Mouse (Mus musculus) cerebellum, adult 2 months (tissue): Measurements from ENCODE around the gene Trim24. TPM values are rescaled to one million over a fixed set of nuclear protein-coding genes. Genes with fewer than 3 reads are reported as not detected.

Experiments used
- DNase-seq, 2 experiments: peaks; one replicate each; pipeline ENCODE4 v3.0.0; 2021
- H3K27ac ChIP-seq: fragments of 200-500 bp; 2 replicates; pipeline ENCODE4 v1.5.1; 2012; ENCODE audit warnings: low read length, control low read depth, inconsistent platforms; ENCODE audit not compliant: insufficient read depth
- H3K27me3 ChIP-seq: fragments of 200-500 bp; 2 replicates; pipeline ENCODE4 v1.6.1; 2012; ENCODE audit warnings: inconsistent platforms, mild to moderate bottlenecking, low read length, moderate library complexity; ENCODE audit not compliant: control insufficient read depth, insufficient read depth
- H3K4me1 ChIP-seq: fragments of 200-500 bp; 2 replicates; pipeline ENCODE4 v1.6.1; 2011; ENCODE audit warnings: low read length; ENCODE audit not compliant: control insufficient read depth, insufficient read depth
- H3K4me3 ChIP-seq: fragments of 200-500 bp; replicated peaks from 2 replicates; pipeline ENCODE3; 2011; ENCODE audit warnings: mild to moderate bottlenecking, low read depth, low read length, control low read depth; ENCODE audit not compliant: insufficient read depth
- CTCF ChIP-seq: fragments of 200-500 bp; IDR thresholded peaks from 2 replicates; pipeline ENCODE4 v1.5.1; 2011; ENCODE audit warnings: low read depth, mild to moderate bottlenecking, control low read depth, low read length, moderate library complexity, borderline replicate concordance; ENCODE audit not compliant: insufficient read depth
- POLR2A ChIP-seq: fragments of 200-500 bp; IDR thresholded peaks from 2 replicates; pipeline ENCODE4 v1.6.1; 2011; ENCODE audit warnings: low read length, control low read depth, borderline replicate concordance; ENCODE audit not compliant: insufficient read depth
- WGBS: fragments of 180-500 bp; shearing (Covaris S2); methylation state at CpG from one replicate; pipeline ENCODE4 v1.1.7; 2018; 5-methylcytosine and 5-hydroxymethylcytosine counted together
- polyA plus RNA-seq: library from polyadenylated mRNA; depleted of rRNA; stranded (reverse); fragments of >200 nt; gene quantifications from 2 replicates; pipeline ENCODE4 v1.2.3, GENCODE M21; 2012

Trim24 gene
- polyA plus RNA-seq, 1 experiment = 19.2 TPM

DNA sequence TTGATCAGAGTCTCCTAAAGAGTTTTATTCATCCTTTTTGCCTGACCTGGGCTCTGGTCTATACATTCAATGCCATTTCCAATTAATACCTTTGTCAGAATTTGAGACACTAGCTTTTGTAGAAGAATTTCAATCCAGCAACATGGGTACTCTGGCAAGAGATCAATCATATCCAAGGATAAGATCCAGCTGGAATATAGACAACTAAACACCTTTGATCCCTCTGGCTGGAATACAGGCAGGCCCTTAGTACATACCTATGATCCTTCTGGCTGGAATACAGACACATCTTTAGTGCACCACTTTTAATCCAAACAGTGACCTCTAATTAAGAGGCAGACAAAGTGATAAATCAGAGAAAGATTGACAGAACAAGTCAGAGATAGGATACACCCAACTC lies 3.1 kb downstream of the Trim24 start:
- no peak for DNase-seq
- Histone ChIP-seq H3K4me3 (no peak overlapping the region), H3K27me3 (no peaks in the 10 kb centered on the region), H3K4me1 (peaks cover 4% of the 10 kb centered on the region; the same call in 1 of the 2 replicates), H3K27ac (no peak overlapping the region)
- TF ChIP-seq CTCF = no peak
- no peak for TF ChIP-seq POLR2A

DNA sequence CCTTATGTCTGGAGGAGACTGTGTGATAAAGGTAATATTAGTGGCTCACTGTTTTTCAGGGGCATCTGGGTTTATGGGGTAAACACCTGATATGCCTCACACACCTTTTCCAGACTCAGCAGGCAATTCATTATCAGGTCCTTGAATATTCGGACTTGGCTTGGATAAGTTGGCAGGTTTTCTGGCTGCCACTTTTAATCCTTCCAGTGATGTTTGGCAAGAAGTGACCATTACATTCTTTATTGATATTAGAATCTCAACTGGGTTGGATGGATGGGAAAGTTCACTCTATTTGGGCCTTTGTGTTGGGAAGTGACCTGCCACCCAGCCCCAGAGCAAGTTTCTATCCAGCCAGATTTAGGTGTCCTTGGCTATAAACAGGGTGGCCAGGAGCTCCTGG lies 7.6 kb downstream of the Trim24 start:
- no peak for TF ChIP-seq POLR2A
- Histone ChIP-seq H3K4me3 (no peak overlapping the region), H3K27ac (no peak overlapping the region), H3K27me3 (no peaks in the 10 kb centered on the region), H3K4me1 (peaks cover 4% of the 10 kb centered on the region; the same call in 1 of the 2 replicates)
- WGBS = 15% methylated on average over 1 of the region's 1 CpGs
- DNase-seq = no peak

DNA sequence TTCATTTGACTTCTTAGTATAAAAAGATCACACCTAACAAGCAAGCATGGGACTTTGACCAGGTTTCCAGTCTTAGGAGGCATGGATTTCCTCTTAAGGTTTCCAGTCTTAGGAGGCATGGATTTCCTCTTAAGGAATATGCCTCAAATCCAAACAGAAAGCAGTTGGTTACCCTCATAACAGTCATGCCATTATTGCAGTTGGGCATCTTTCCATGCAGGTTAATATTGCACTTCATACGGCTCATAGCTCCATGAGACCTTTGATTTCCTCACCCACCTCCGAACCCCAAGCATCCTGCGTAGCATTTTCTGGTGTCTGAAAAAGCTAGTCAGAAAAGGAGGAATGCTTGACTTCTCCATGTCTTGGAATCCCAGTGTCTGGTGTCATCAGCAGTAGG lies 10.0 kb downstream of the Trim24 start:
- Histone ChIP-seq H3K27me3 (no peaks in the 10 kb centered on the region), H3K4me1 (peaks cover 4% of the 10 kb centered on the region; the same call in 1 of the 2 replicates), H3K27ac (no peak overlapping the region), H3K4me3 (no peak overlapping the region)
- no peak for TF ChIP-seq CTCF
- TF ChIP-seq POLR2A = no peak
- DNase-seq = no peak
- WGBS = 97% methylated on average over 3 of the region's 3 CpGs

DNA sequence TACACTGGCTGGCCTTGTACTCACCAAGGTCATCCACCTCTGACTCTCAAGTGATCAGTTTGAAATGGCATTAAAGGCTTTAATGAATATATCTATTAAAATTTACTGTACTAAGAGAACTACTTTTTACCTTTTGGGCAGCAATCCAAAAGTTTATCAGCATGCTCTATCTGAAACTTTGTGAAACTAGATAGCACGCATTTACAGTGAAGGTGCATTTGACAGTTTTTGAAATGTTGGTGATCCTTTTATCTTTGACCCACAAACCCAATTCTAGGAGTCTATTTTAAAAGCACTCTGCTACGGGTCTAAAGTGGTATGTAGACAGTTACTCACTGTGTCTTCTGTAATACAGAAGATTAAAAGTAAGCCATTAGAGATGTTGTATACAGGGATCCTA lies 23.0 kb downstream of the Trim24 start:
- WGBS = 87% methylated on average over 2 of the region's 2 CpGs
- DNase-seq = no peak
- Histone ChIP-seq H3K27me3 (no peaks in the 10 kb centered on the region), H3K4me1 (0 out of 2 replicates have a peak, but pooled peaks cover 3% of the 10 kb centered on the region), H3K27ac (no peak overlapping the region), H3K4me3 (no peak overlapping the region)
- no peak for TF ChIP-seq POLR2A
- no peak for TF ChIP-seq CTCF

DNA sequence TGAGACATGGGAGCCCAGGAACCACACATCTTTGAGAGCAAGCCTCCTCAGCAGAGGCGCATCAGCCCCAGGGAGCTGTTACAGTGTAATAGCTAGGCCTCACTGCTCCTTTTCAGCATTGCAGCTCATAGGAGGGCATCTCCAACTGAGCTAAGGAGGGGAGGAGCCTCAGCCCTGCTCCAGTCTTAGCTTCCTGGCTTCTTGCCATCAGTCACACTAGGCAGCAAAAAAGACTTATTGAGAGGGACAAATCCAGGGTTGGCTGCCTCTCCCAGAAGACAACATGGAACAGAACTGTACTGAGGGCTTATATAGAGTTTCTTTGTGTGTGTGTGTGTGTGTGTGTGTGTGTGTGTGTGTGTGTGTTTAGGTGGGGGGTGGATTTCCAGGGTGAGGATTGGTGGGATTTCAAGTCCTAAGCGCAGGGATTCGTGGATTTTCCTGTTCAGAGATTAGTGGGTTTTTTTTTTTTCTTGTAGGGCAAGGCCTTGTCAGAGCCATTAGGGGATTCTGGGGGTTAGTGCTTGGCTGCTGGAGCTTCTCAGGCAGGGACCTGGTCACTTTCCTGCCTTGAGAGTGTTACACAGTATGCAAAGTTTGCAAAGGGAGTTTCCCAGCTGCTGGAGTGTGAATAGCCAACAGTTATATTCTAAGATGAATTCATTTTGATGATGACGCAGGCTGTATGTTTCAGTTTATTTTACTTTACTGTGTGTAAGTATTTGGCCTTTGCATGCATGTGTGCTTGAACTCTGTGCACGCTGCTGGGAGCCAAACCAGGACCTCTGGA lies 25.2 kb downstream of the Trim24 start:
- TF ChIP-seq CTCF = no peak
- Histone ChIP-seq H3K27me3 (no peaks in the 10 kb centered on the region), H3K4me3 (no peak overlapping the region), H3K4me1 (0 out of 2 replicates have a peak, but pooled peaks cover 3% of the 10 kb centered on the region), H3K27ac (no peak overlapping the region)
- peak; percentile 18 to 43 for DNase-seq
- 72% methylated on average over 5 of the region's 5 CpGs for WGBS

DNA sequence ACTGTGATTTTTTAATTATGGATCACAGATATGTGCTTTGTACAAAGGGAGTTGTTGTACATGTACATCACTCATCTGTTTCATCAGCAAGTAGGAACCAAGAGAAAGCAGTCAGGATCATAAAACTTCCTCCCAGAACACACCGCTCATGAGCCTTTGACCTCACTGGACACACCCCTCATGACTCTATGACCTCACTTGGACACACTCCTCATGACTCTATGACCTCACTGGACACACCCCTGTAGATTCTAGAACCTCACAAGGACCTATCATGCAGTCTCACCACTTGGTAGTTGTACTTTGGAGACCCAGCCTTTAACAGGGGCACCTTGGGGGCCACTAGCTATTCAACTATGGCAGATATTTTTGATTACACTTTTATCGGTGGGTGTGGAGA lies 29.6 kb downstream of the Trim24 start:
- no peak for DNase-seq
- H3K4me3 ChIP-seq = no peak overlapping the region
- TF ChIP-seq CTCF (no peak), POLR2A (no peak)
- H3K27ac ChIP-seq = no peak overlapping the region
- H3K4me1 ChIP-seq = 0 out of 2 replicates have a peak, but pooled peaks cover 3% of the 10 kb centered on the region
- no peaks in the 10 kb centered on the region for H3K27me3 ChIP-seq
- 99% methylated on average over 2 of the region's 2 CpGs for WGBS

DNA sequence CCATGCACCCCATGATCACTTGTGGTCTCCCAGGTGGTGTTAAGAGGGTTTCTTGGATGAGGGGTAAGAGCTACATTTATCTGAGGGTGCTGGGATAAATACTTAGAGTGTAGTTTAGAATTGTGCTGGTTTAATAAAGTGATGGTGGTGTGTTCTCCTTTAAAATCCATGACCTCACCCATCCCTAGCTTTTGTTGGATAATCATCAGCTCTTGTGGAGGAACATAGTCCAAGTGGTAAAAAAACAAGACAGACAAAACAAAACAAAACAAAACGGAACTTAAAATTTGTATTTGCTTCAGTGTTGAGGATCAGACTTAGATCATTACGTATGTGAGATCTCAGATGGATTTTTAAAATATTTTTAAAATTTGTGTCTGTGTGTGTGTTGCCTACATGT lies 31.2 kb downstream of the Trim24 start:
- H3K27me3 ChIP-seq = no peaks in the 10 kb centered on the region
- no peak for DNase-seq
- no peak overlapping the region for H3K4me3 ChIP-seq
- WGBS = 95% methylated on average over 2 of the region's 2 CpGs
- no peaks in the 10 kb centered on the region for H3K4me1 ChIP-seq
- no peak for TF ChIP-seq CTCF
- TF ChIP-seq POLR2A = no peak
- no peak overlapping the region for H3K27ac ChIP-seq

DNA sequence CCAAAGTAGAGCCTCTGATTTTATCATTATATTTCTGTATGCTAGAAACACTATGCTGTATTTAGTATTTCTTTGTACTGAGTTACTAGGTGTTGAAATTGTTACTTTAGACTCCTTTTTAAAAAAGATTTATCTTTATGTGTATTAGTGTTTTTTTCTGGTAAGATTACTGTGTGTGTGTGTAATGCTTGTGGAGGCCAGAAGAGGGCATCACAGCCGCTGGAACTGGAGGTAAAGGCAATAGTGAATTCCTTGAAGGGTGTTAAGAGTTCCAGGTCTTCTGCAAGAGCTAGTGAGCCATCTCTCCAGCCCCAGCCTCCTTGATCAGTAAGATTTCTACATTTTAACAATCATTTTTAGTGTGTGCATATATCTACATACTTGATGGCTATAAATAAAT lies 33.2 kb downstream of the Trim24 start:
- no peaks in the 10 kb centered on the region for H3K4me1 ChIP-seq
- no peak for TF ChIP-seq POLR2A
- no peak for TF ChIP-seq CTCF
- no peak overlapping the region for H3K27ac ChIP-seq
- H3K27me3 ChIP-seq = no peaks in the 10 kb centered on the region
- no peak for DNase-seq
- no peak overlapping the region for H3K4me3 ChIP-seq
- 84% methylated on average over 1 of the region's 1 CpGs for WGBS

DNA sequence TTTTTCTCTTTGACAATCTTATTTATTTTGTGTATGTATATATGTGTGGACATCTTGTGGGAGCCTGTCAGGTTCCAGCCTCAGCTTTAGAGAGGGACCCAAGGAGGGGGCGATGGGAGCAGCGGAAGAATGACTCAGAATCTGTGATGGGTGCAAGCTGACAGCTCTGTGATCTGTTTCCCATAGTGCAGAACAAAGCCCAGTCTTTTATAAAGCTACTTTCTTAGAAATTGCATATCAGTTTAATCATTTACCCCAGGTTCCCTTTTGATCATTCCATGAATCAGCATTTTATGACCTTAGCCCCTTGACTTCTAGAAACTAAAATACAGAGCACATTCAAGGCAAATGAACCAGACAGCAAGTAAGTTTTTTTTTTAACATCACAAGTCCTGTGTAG lies 42.9 kb downstream of the Trim24 start:
- DNase-seq = no peak
- no peaks in the 10 kb centered on the region for H3K4me1 ChIP-seq
- TF ChIP-seq POLR2A = no peak
- no peak for TF ChIP-seq CTCF
- no peaks in the 10 kb centered on the region for H3K27me3 ChIP-seq
- H3K4me3 ChIP-seq = no peak overlapping the region
- no peak overlapping the region for H3K27ac ChIP-seq
- WGBS = 94% methylated on average over 2 of the region's 2 CpGs
